8 mouse cellular contexts compared by ENCODE assay signal in the genomic region with DNA sequence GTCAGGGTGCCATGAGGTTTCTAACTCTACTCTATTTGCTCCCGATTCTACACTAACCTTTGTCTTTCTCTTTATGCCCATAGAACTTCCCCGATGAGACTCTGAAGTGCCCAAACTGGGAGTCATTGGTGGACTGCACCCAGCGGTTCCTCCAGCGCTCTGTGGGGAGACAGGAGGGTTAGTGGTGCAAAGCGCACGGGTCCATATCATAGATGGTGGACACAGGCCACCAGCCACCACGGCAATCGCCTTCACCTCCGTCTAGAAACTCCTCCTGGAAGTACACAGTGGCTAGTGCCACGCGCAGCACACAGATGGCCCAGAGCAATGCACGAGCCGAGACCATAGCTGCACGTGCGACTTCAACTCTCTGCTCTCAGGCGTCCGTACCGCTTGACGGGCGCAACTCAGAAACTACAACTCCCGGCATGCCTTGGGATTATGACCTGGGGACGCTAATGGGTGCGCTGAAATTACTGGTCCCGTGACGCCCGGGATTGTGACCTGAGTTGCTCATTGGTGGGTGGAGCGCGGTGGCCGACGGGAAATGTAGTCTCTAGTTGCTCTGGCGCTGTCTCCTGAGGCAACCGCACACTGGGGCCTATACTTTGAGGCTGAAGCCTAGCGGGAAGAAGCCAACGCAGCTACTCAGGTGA. TPM values are rescaled to one million over a fixed set of nuclear protein-coding genes. Genes with fewer than 3 reads are reported as not detected.
DNase-seq lines count a peak whose midpoint lies in the region; ATAC-seq and TF ChIP-seq lines count a peak whose summit lies in the region.

A gene (minus strand): TSS at position 533 of the 656 bp plus-strand sequence.
A gene (plus strand): TSS at position 543 of the 656 bp plus-strand sequence.

- peak within 1 kb of the TSS; percentile 44 for H3K4me3 ChIP-seq in hindbrain, embryonic 13.5 days

- H3K27ac ChIP-seq in hindbrain, embryonic 13.5 days = peak within 1 kb of the TSS; percentile 58

- POLR2A ChIA-PET in Patski (lab: Charles Lee) = interaction anchor here (1.2 kb wide), 1 partner anchor 21 kb away, joined by 3 read pairs; no protein-coding TSS in a partner anchor

- ATAC-seq in Patski = peak; percentile 93
- peak; percentile 99 for ATAC-seq in hindbrain, embryonic 13.5 days (ENCODE audit: low FRiP score)

- no peaks in the 10 kb centered on the region for H3K27me3 ChIP-seq in Patski
- H3K27me3 ChIP-seq in hindbrain, embryonic 13.5 days = no peaks in the 10 kb centered on the region

- H3K4me1 ChIP-seq in hindbrain, embryonic 13.5 days (replicated peaks) = peaks cover 32% of the 10 kb centered on the region

- H3K4me2 ChIP-seq in hindbrain, embryonic 13.5 days = peak within 1 kb of the TSS; percentile 66

- 7% methylated on average over 34 of the region's 34 CpGs for WGBS in hindbrain, embryonic 13.5 days

- in situ Hi-C loops in Patski (cut with MboI; ENCODE audit: low pct_unique_long_range_greater_than_20kb) = no loop called here

- no peaks in the 10 kb centered on the region for H3K9me3 ChIP-seq in hindbrain, embryonic 13.5 days

- CTCF ChIA-PET in Patski (lab: Charles Lee) = interaction anchor here (1.5 kb wide), 1 partner anchor 21 kb away, joined by 5 read pairs; no protein-coding TSS in a partner anchor

- no peak for TF ChIP-seq CTCF in Patski (IDR thresholded peaks at IDR 0.05)

- DNase-seq in Patski (ENCODE audit: low read depth, low spot score) = peak; percentile 92
- peak; percentile 98 to 99 for DNase-seq in cerebellum, postnatal 14 days
- peak; percentile 97 to 98 for DNase-seq in frontal cortex, postnatal 14 days (ENCODE audit: low spot score in 2 of 2)
- DNase-seq in layer of hippocampus, postnatal 25 days (ENCODE audit: extremely low spot score in 1 of 2, low spot score in 1 of 2) = peak; percentile 91 to 96
- peak; percentile 99 for DNase-seq in lung, postnatal 25 days (ENCODE audit: low spot score)
- peak; percentile 99 for DNase-seq in retina, embryonic 14.5 days (ENCODE audit: low spot score)
- peak; percentile 98 for DNase-seq in thymus, postnatal 4 days

- peak within 1 kb of the TSS; percentile 72 for H3K9ac ChIP-seq in hindbrain, embryonic 13.5 days

- peaks cover 9% of the 10 kb centered on the region; the same call in 1 of the 2 replicates for H3K36me3 ChIP-seq in hindbrain, embryonic 13.5 days

RNA-seq across cellular contexts. Expression of the first gene that starts in this region (rescaled TPM):
- 7.1 TPM for polyA plus RNA-seq in Patski (2021)
- polyA plus RNA-seq in hindbrain, embryonic 13.5 days (2015; fragmentation: Nextera tagmentation; extraction: Ambion mirVana) = 1.1 and 1.3 TPM in 2 replicates
- total RNA-seq in layer of hippocampus, postnatal 25 days (2021) = under 1 TPM; 0.69 to 0.85 TPM

RNA-seq across cellular contexts. Expression of the second gene that starts in this region (rescaled TPM):
- 11.3 TPM for polyA plus RNA-seq in Patski (2021)
- polyA plus RNA-seq in hindbrain, embryonic 13.5 days (2015; fragmentation: Nextera tagmentation; extraction: Ambion mirVana) = 18.0 and 18.9 TPM in 2 replicates
- total RNA-seq in layer of hippocampus, postnatal 25 days (2021) = 10 to 100 TPM; 12.9 to 15.4 TPM

Comparison
In these comparisons a context has a peak if more than half of its experiments do, and no peak if none do; other contexts are left out.
1. Peak in every context shown above with its lines: DNase-seq, ATAC-seq, H3K4me3 ChIP-seq and H3K27ac ChIP-seq.